Mouse (Mus musculus) CH12.LX (cell line): ENCODE results near the gene Gm10392.

ENCODE experiments used
- BHLHE40 ChIP-seq: IDR thresholded peaks from 2 replicates; pipeline ENCODE4 v1.6.1; 2011; ENCODE audit warnings: mild to moderate bottlenecking, low read depth, low read length, improper control_type of control experiment
- CTCF ChIP-seq, 2 experiments: IDR thresholded peaks in 1 of 2; conservative IDR thresholded peaks in 1 of 2; 2 replicates each; pipeline ENCODE4 v1.5.1; 2011 to 2012; ENCODE audit warnings: low read depth in 2 of 2, low read length in 2 of 2, improper control_type of control experiment in 1 of 2, inconsistent platforms in 1 of 2, mild to moderate bottlenecking in 1 of 2, moderate library complexity in 1 of 2
- ETS1 ChIP-seq: conservative IDR thresholded peaks from 2 replicates; pipeline ENCODE4 v1.6.1; 2012; ENCODE audit warnings: low read depth, mild to moderate bottlenecking, inconsistent platforms, low read length, improper control_type of control experiment, moderate library complexity
- KAT2A ChIP-seq: IDR thresholded peaks from 2 replicates; pipeline ENCODE4 v1.6.1; 2012; ENCODE audit warnings: low read length, improper control_type of control experiment, inconsistent platforms; ENCODE audit not compliant: insufficient replicate concordance
- MAFK ChIP-seq: IDR thresholded peaks from 2 replicates; pipeline ENCODE4 v1.6.1; 2011; ENCODE audit warnings: low read length, improper control_type of control experiment; ENCODE audit not compliant: insufficient replicate concordance
- MAX ChIP-seq: IDR thresholded peaks from 2 replicates; pipeline ENCODE4 v1.6.1; 2011; ENCODE audit warnings: low read length, improper control_type of control experiment
- MXI1 ChIP-seq: IDR thresholded peaks from 2 replicates; pipeline ENCODE4 v1.6.1; 2011; ENCODE audit warnings: mild to moderate bottlenecking, low read depth, low read length, improper control_type of control experiment
- MYC ChIP-seq: IDR thresholded peaks from 2 replicates; pipeline ENCODE4 v1.6.1; 2011; ENCODE audit warnings: low read depth, mild to moderate bottlenecking, improper control_type of control experiment, low read length
- SIN3A ChIP-seq: IDR thresholded peaks from 2 replicates; pipeline ENCODE4 v1.6.1; 2012; ENCODE audit warnings: low read length, improper control_type of control experiment, inconsistent platforms
- SMC3 ChIP-seq: IDR thresholded peaks from 2 replicates; pipeline ENCODE4 v1.6.1; 2011; ENCODE audit warnings: low read depth, low read length, improper control_type of control experiment
- TCF12 ChIP-seq: IDR thresholded peaks from 2 replicates; pipeline ENCODE4 v1.6.1; 2014; ENCODE audit warnings: low read depth, mild to moderate bottlenecking, inconsistent platforms, low read length, improper control_type of control experiment
- USF1 ChIP-seq: IDR thresholded peaks from 2 replicates; pipeline ENCODE4 v1.6.1; 2014; ENCODE audit warnings: low read depth, mild to moderate bottlenecking, inconsistent platforms, low read length, improper control_type of control experiment
- ZKSCAN1 ChIP-seq: IDR thresholded peaks from 2 replicates; pipeline ENCODE4 v1.6.1; 2012; ENCODE audit warnings: low read depth, inconsistent platforms, low read length, improper control_type of control experiment, borderline replicate concordance
- ZNF384 ChIP-seq: IDR thresholded peaks from 2 replicates; pipeline ENCODE4 v1.6.1; 2012; ENCODE audit warnings: low read depth, low read length, improper control_type of control experiment, inconsistent platforms

- TF ChIP-seq BHLHE40 (no peak), MAX (no peak), CTCF (conservative IDR thresholded peaks at IDR 0.05 in 1 of 2, IDR thresholded peaks at IDR 0.05 in 1 of 2; ENCODE audit: low read depth in 2 of 2, low read length in 2 of 2) (no peak), TCF12 (no peak), USF1 (no peak), ETS1 (no peak), ZNF384 (no peak), MAFK (no peak), MYC (no peak), KAT2A (no peak), ZKSCAN1 (no peak), MXI1 (no peak), SMC3 (no peak), SIN3A (no peak)
These were observed 15.5 kb downstream of the Gm10392 start for GRCm38 (mm10) chr11:77503511-77503910.
